Mouse (Mus musculus) small intestine, adult 10 weeks (tissue): ENCODE measurements around the gene Raver2. TPM values are rescaled to one million over a fixed set of nuclear protein-coding genes. Genes with fewer than 3 reads are reported as not detected.

Experiments
- polyA plus RNA-seq: library from polyadenylated mRNA; stranded (reverse); fragments of 350-450 nt; fragmentation: Illumina TruSeq; extraction: RNeasy Lipid Tissue Mini Kit (QIAGEN cat#74804); gene quantifications from one replicate; pipeline ENCODE4 v1.2.3, GENCODE M21; 2014; ENCODE audit warnings: low replicate concordance

Raver2 gene
- polyA plus RNA-seq = 1.4 TPM

GRCm38 (mm10) chr4:101068786-101069153, at the start of gene Raver2:
Raver2 (plus strand) TSS chr4:101068983.

GRCm38 (mm10) chr4:101020596-101020995, 48.2 kb upstream of the Raver2 start, which contains the start of gene Gm10577:
Gm10577 (minus strand) TSS chr4:101020696.

Other genes with a start within 250 kb of the Raver2 start
- not detected for gene Gm10577, start 48.3 kb upstream of the Raver2 start, polyA plus RNA-seq
- 103 TPM for gene Jak1, start 196.3 kb downstream of the Raver2 start, polyA plus RNA-seq